Comparison of ENCODE assay signal across 10 mouse cellular contexts in genomic region chr19:34151909-34152308, GRCm38 (mm10). TPM values are rescaled to one million over a fixed set of nuclear protein-coding genes. Genes with fewer than 3 reads are reported as not detected.
DNase-seq lines count a peak whose midpoint lies in the region; ATAC-seq and TF ChIP-seq lines count a peak whose summit lies in the region.
"Had no signal": no experiment of that assay in that cellular context is flagged by ENCODE, and none has a peak within 500 bp of the region (broad histone marks: within the 10 kb centered on the region; RNA-seq: fewer than 3 reads in every experiment).

No protein-coding gene starts in this region.

- H3K36me3 ChIP-seq in forebrain, postnatal 0 days (ENCODE audit: insufficient read depth), result no peaks in the 10 kb centered on the region
- H3K36me3 ChIP-seq in forebrain, embryonic 13.5 days (ENCODE audit: poor library complexity, severe bottlenecking), result no peaks in the 10 kb centered on the region
- no peaks in the 10 kb centered on the region for H3K36me3 ChIP-seq in liver, adult 2 months (ENCODE audit: control insufficient read depth, insufficient read depth, low read length)
- H3K36me3 ChIP-seq in liver, embryonic 12.5 days, result no peaks in the 10 kb centered on the region
- H3K36me3 ChIP-seq: G1E had no signal

- no peak for TF ChIP-seq POLR2A in liver, adult 2 months (IDR thresholded peaks at IDR 0.05; ENCODE audit: extremely low read depth, insufficient read depth, low read length)

- TF ChIP-seq CTCF in forebrain, postnatal 0 days (IDR thresholded peaks at IDR 0.05; ENCODE audit: low read depth), result peak; percentile 47
- peak; percentile 8; the same call in 1 of the 2 replicates for TF ChIP-seq CTCF in liver, adult 2 months (IDR thresholded peaks at IDR 0.05; ENCODE audit: low read depth, low read length)

- H3K79me2 ChIP-seq in liver, adult 2 months (ENCODE audit: control insufficient read depth, insufficient read depth, low read length), result no peaks in the 10 kb centered on the region

- H3K27me3 ChIP-seq in forebrain, postnatal 0 days (ENCODE audit: insufficient read depth, low read length), result no peaks in the 10 kb centered on the region
- H3K27me3 ChIP-seq in forebrain, embryonic 13.5 days, result no peaks in the 10 kb centered on the region
- no peaks in the 10 kb centered on the region for H3K27me3 ChIP-seq in liver, adult 2 months (ENCODE audit: control insufficient read depth, insufficient read depth, low read length)
- H3K27me3 ChIP-seq in liver, embryonic 12.5 days (replicated peaks), result no peaks in the 10 kb centered on the region

- H3K27ac ChIP-seq in forebrain, postnatal 0 days (ENCODE audit: low read depth, low read length), result no peak overlapping the region
- H3K27ac ChIP-seq in forebrain, embryonic 13.5 days, result no peak overlapping the region
- no peak overlapping the region for H3K27ac ChIP-seq in liver, adult 2 months (replicated peaks; ENCODE audit: insufficient read depth, low read depth, low read length)
- H3K27ac ChIP-seq in liver, embryonic 12.5 days, result no peak overlapping the region

- no peaks in the 10 kb centered on the region for H3K9me3 ChIP-seq in forebrain, postnatal 0 days (ENCODE audit: low read length)
- H3K9me3 ChIP-seq in forebrain, embryonic 13.5 days (replicated peaks), result no peaks in the 10 kb centered on the region
- no peaks in the 10 kb centered on the region for H3K9me3 ChIP-seq in liver, embryonic 12.5 days (replicated peaks)
- H3K9me3 ChIP-seq: G1E had no signal

- WGBS in forebrain, postnatal 0 days, result 83% methylated on average over 1 of the region's 1 CpGs
- 74% methylated on average over 1 of the region's 1 CpGs for WGBS in forebrain, embryonic 13.5 days
- 76% methylated on average over 1 of the region's 1 CpGs for WGBS in liver, adult 2 months
- WGBS in liver, embryonic 12.5 days (ENCODE audit: insufficient replicate concordance), result 63% methylated on average over 1 of the region's 1 CpGs

- ATAC-seq in forebrain, postnatal 0 days, result no peak
- ATAC-seq in forebrain, embryonic 13.5 days, result no peak
- no peak for ATAC-seq in liver, embryonic 12.5 days
- ATAC-seq in megakaryocyte progenitor cell, adult 5-6 weeks (replicated peaks; ENCODE audit: poor library complexity), result peak; percentile 77

- DNase-seq in forebrain, postnatal 0 days, result peak; percentile 2
- DNase-seq in liver, adult 2 months (ENCODE audit: extremely low read depth, low read depth, low spot score), result peak; percentile 32
- DNase-seq in R1 (ENCODE audit: low read depth, low spot score), result peak; percentile 36
- no peak for DNase-seq in c-Kit-positive CD71-positive TER-119-positive erythroid progenitor cells, embryonic 14.5 days (ENCODE audit: low spot score)
- DNase-seq in kidney, postnatal 10 days, result no peak

- no peak overlapping the region for H3K9ac ChIP-seq in forebrain, postnatal 0 days
- no peak overlapping the region for H3K9ac ChIP-seq in forebrain, embryonic 13.5 days
- H3K9ac ChIP-seq in liver, adult 2 months (ENCODE audit: low read depth, low read length), result no peak overlapping the region
- no peak overlapping the region for H3K9ac ChIP-seq in liver, embryonic 12.5 days

- H3K4me3 ChIP-seq in forebrain, postnatal 0 days (ENCODE audit: low read depth, low read length), result no peak overlapping the region
- no peak overlapping the region for H3K4me3 ChIP-seq in forebrain, embryonic 13.5 days
- H3K4me3 ChIP-seq in liver, adult 2 months (ENCODE audit: insufficient read depth, low read depth, low read length), result no peak overlapping the region
- H3K4me3 ChIP-seq in liver, embryonic 12.5 days, result no peak overlapping the region

- H3K4me2 ChIP-seq in forebrain, postnatal 0 days (ENCODE audit: low read depth), result no peak overlapping the region
- H3K4me2 ChIP-seq in forebrain, embryonic 13.5 days, result no peak overlapping the region
- H3K4me2 ChIP-seq in liver, embryonic 12.5 days, result no peak overlapping the region

- no peaks in the 10 kb centered on the region for H3K4me1 ChIP-seq in forebrain, postnatal 0 days (ENCODE audit: insufficient read depth)
- H3K4me1 ChIP-seq in forebrain, embryonic 13.5 days, result no peaks in the 10 kb centered on the region
- no peaks in the 10 kb centered on the region for H3K4me1 ChIP-seq in liver, adult 2 months (ENCODE audit: control insufficient read depth, insufficient read depth, low read length)
- H3K4me1 ChIP-seq in liver, embryonic 12.5 days, result no peaks in the 10 kb centered on the region

RNA-seq across cellular contexts. Expression of gene Ankrd22, which starts 13.9 kb away (rescaled TPM):
- not detected in 2 replicates for total RNA-seq in forebrain, postnatal 0 days (2014; rRNA removed)
- not detected in 2 replicates for polyA plus RNA-seq in forebrain, postnatal 0 days (2015; fragmentation: Nextera tagmentation; extraction: Ambion mirVana)
- not detected in 2 replicates for polyA plus RNA-seq in forebrain, embryonic 13.5 days (2015; fragmentation: Nextera tagmentation; extraction: Ambion mirVana)
- 0.28 TPM in 1 of 2 replicates, not detected in the other for total RNA-seq in liver, adult 2 months (2014; rRNA removed)
- polyA plus RNA-seq in liver, adult 2 months (2012; rRNA removed), result not detected in 2 replicates
- 0.13 TPM in 1 of 2 replicates, not detected in the other for polyA plus RNA-seq in liver, embryonic 12.5 days (2016; fragmentation: Nextera tagmentation; extraction: Ambion mirVana)
- total RNA-seq in megakaryocyte progenitor cell, adult 5-6 weeks (2015), result 0.99 and 2.2 TPM in 2 replicates
- total RNA-seq in megakaryocyte progenitor cell, adult 5-6 weeks (2017), result 0.71 and 1.9 TPM in 2 replicates
- polyA plus RNA-seq: G1E had no signal

RNA-seq across cellular contexts. Expression of gene Stambpl1, which starts 40.1 kb away (rescaled TPM):
- 22.8 and 23.6 TPM in 2 replicates for total RNA-seq in forebrain, postnatal 0 days (2014; rRNA removed)
- 11.0 and 17.7 TPM in 2 replicates for polyA plus RNA-seq in forebrain, postnatal 0 days (2015; fragmentation: Nextera tagmentation; extraction: Ambion mirVana)
- 2.9 and 3.8 TPM in 2 replicates for polyA plus RNA-seq in forebrain, embryonic 13.5 days (2015; fragmentation: Nextera tagmentation; extraction: Ambion mirVana)
- 2.1 and 3.1 TPM in 2 replicates for total RNA-seq in liver, adult 2 months (2014; rRNA removed)
- polyA plus RNA-seq in liver, adult 2 months (2012; rRNA removed), result 0.76 and 0.77 TPM in 2 replicates
- polyA plus RNA-seq in liver, embryonic 12.5 days (2016; fragmentation: Nextera tagmentation; extraction: Ambion mirVana), result 2.3 and 3.0 TPM in 2 replicates
- 21.1 and 23.9 TPM in 2 replicates for total RNA-seq in megakaryocyte progenitor cell, adult 5-6 weeks (2015)
- 14.4 and 17.8 TPM in 2 replicates for total RNA-seq in megakaryocyte progenitor cell, adult 5-6 weeks (2017)
- polyA plus RNA-seq: G1E had no signal

RNA-seq across cellular contexts. Expression of gene Lipm, which starts 51.2 kb away (rescaled TPM):
- total RNA-seq in forebrain, postnatal 0 days (2014; rRNA removed), result not detected in 2 replicates
- not detected in 2 replicates for polyA plus RNA-seq in forebrain, postnatal 0 days (2015; fragmentation: Nextera tagmentation; extraction: Ambion mirVana)
- not detected in 2 replicates for polyA plus RNA-seq in forebrain, embryonic 13.5 days (2015; fragmentation: Nextera tagmentation; extraction: Ambion mirVana)
- total RNA-seq in liver, adult 2 months (2014; rRNA removed), result not detected in 2 replicates
- not detected in 2 replicates for polyA plus RNA-seq in liver, adult 2 months (2012; rRNA removed)
- polyA plus RNA-seq in liver, embryonic 12.5 days (2016; fragmentation: Nextera tagmentation; extraction: Ambion mirVana), result not detected in 2 replicates
- not detected in 2 replicates for total RNA-seq in megakaryocyte progenitor cell, adult 5-6 weeks (2015)
- not detected in 2 replicates for total RNA-seq in megakaryocyte progenitor cell, adult 5-6 weeks (2017)
- total RNA-seq: G1E had no signal
- polyA plus RNA-seq: G1E; neural tube, embryonic 11.5 days had no signal

Comparison
In these comparisons a context has a peak if more than half of its experiments do, and no peak if none do; other contexts are left out.
1. DNase-seq: peak in forebrain, postnatal 0 days (single experiment), liver, adult 2 months (single experiment) and R1 (single experiment); none in c-Kit-positive CD71-positive TER-119-positive erythroid progenitor cells, embryonic 14.5 days (single experiment) and kidney, postnatal 10 days (single experiment).